ENCODE assay signal across 12 mouse cellular contexts in the genomic region with DNA sequence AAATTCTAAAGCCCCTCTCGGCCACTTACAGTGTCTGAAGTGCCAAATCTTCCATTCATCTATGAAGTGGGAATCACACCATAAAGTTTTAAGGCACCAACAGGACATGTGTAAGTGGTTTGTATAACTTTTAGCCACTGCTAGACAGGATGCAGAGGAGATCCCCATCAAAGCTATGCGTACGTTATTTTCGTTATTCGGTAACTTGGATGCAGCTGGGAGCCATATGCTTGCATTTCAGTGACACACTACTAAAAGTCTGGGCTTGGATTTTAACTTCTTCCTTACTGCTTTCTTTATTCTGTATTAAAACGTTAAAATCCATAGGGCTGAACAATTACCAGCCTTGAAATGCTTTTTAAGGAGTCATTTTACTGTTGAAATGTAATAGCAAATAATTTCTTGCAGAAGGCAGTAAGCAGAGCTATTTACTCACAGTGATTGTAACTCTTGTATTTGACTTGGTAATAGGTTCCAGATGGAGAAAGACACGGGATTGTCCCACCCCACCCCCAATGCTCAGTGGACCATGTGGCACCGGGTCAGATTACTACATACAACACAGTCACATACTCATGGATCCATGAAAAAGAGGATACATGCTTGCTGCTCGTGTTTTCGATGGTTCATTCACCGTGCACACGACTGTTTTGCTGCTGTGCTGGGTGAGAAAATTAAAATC. TPM values are rescaled to one million over a fixed set of nuclear protein-coding genes. Genes with fewer than 3 reads are reported as not detected.
DNase-seq lines count a peak whose midpoint lies in the region; ATAC-seq lines count a peak whose summit lies in the region.
"Had no signal": no experiment of that assay in that cellular context is flagged by ENCODE, and none has a peak within 500 bp of the region (broad histone marks: within the 10 kb centered on the region; RNA-seq: fewer than 3 reads in every experiment).

No protein-coding gene starts in this region.

- H3K36me3 ChIP-seq in limb, embryonic 10.5 days, result peaks cover 43% of the 10 kb centered on the region

- peaks cover 63% of the 10 kb centered on the region for H3K4me1 ChIP-seq in limb, embryonic 10.5 days

- WGBS in limb, embryonic 10.5 days, result 35% methylated on average over 12 of the region's 12 CpGs

- no peaks in the 10 kb centered on the region for H3K27me3 ChIP-seq in limb, embryonic 10.5 days (ENCODE audit: low read depth, poor library complexity, severe bottlenecking)

- no peak overlapping the region for H3K4me3 ChIP-seq in limb, embryonic 10.5 days

- no peaks in the 10 kb centered on the region for H3K9me3 ChIP-seq in limb, embryonic 10.5 days (replicated peaks)

- no peak for ATAC-seq in granulocyte monocyte progenitor cell, adult 5-6 weeks (replicated peaks; ENCODE audit: poor library complexity, severe bottlenecking)

- H3K27ac ChIP-seq in limb, embryonic 10.5 days, result peak overlapping the region; percentile 87

- peak; percentile 39 for DNase-seq in NIH3T3 (ENCODE audit: low read depth)
- peak; percentile 82 for DNase-seq in embryo, embryonic 10.5 days (ENCODE audit: low spot score)
- peak; percentile 53 for DNase-seq in kidney, adult 18-20 months
- peak; percentile 86 for DNase-seq in limb, embryonic 10.5 days (ENCODE audit: low spot score)
- no peak for DNase-seq in right cerebral cortex, postnatal 36 days (ENCODE audit: low spot score in 2 of 2)
- no peak for DNase-seq in heart, adult 8-10 months (ENCODE audit: low spot score)
- no peak for DNase-seq in cerebellum, adult 18-20 months
- DNase-seq: cerebellum, adult 9-10 months; heart, adult 18-20 months; left cerebral cortex, postnatal 4 days; lung, postnatal 10 days had no signal

RNA-seq across cellular contexts. Expression of gene Frzb, which starts 37.4 kb away (rescaled TPM):
- 87.4 and 111 TPM in 2 replicates for polyA plus RNA-seq in limb, embryonic 10.5 days (2016; fragmentation: Nextera tagmentation; extraction: Ambion mirVana)
- total RNA-seq in heart, adult 8-10 months (2022), result 1 to 10 TPM; 3.1 to 7.0 (median 4.3) TPM
- total RNA-seq in granulocyte monocyte progenitor cell, adult 5-6 weeks (2014; fragmentation: Nextera tagmentation), result not detected in 2 replicates
- total RNA-seq in granulocyte monocyte progenitor cell, adult 5-6 weeks (2017), result not detected in 2 replicates

Comparison
In these comparisons a context has a peak if more than half of its experiments do, and no peak if none do; other contexts are left out.
1. DNase-seq: peak in NIH3T3 (single experiment), embryo, embryonic 10.5 days (single experiment), kidney, adult 18-20 months (single experiment) and limb, embryonic 10.5 days (single experiment); none in right cerebral cortex, postnatal 36 days (0 of 2), heart, adult 8-10 months (single experiment) and cerebellum, adult 18-20 months (0 of 2).
2. RNA of gene Frzb, which starts 37.4 kb away (total RNA-seq): 3.1 to 7.0 TPM in heart, adult 8-10 months; not detected in granulocyte monocyte progenitor cell, adult 5-6 weeks; every median in the first group is over 4 times any median in the second.